ENCODE assay signal across 12 mouse cellular contexts in the genomic region with DNA sequence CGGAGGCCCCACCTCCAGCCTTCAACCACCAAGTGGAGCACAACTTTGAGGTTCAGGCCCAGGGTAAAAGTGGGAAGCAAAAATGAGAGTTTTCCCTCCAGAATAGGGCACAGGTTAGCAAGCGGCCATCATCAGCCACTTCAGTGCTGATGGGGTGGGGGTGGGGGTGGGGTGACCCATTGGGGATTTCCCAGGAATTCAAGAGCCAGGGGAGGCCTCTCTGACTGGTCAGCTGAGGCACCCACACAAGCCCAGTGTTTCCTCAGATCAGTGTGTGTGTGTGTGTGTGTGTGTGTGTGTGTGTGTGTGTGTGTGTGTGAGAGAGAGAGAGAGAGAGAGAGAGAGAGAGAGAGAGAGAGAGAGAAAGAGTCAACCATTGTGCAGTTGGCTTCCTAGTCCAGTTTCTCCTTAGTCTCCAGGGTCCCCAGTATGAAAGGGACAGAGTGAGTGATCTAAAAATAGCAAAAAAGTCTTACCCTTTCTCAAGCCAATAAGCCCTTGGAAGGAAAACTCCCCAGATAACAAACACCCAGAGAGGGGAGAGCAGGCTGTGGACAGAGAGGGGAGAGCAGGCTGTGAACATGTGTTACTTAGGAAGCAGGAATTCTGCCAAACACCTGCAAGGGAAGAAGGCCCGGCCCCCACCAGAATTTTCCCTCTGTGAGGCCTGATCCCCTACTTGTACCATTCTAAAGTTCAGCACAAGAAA. TPM values are rescaled to one million over a fixed set of nuclear protein-coding genes. Genes with fewer than 3 reads are reported as not detected.
DNase-seq lines count a peak whose midpoint lies in the region; ATAC-seq and TF ChIP-seq lines count a peak whose summit lies in the region.
"Had no signal": no experiment of that assay in that cellular context is flagged by ENCODE, and none has a peak within 500 bp of the region (broad histone marks: within the 10 kb centered on the region; RNA-seq: fewer than 3 reads in every experiment).

No protein-coding gene starts in this region.

- H3K36me3 ChIP-seq in kidney, postnatal 0 days (ENCODE audit: insufficient read depth, low read length): no peaks in the 10 kb centered on the region
- no peaks in the 10 kb centered on the region for H3K36me3 ChIP-seq in ES-Bruce4 (ENCODE audit: control insufficient read depth, insufficient read depth, low read length, poor library complexity, severe bottlenecking)
- H3K36me3 ChIP-seq in limb, embryonic 12.5 days: no peaks in the 10 kb centered on the region

- peak; percentile 38 for DNase-seq in kidney, postnatal 0 days (ENCODE audit: low spot score)
- no peak for DNase-seq in kidney, postnatal 10 days
- DNase-seq in ovary, postnatal 10 days (ENCODE audit: low spot score): no peak
- DNase-seq in right cerebral cortex, postnatal 25 days: no peak
- DNase-seq: kidney, adult 18-20 months; thymus, adult 18-20 months had no signal

- no peak for TF ChIP-seq EP300 in ES-Bruce4 (IDR thresholded peaks at IDR 0.05; ENCODE audit: insufficient read depth, low read depth, low read length)

- no peaks in the 10 kb centered on the region for H3K9me3 ChIP-seq in kidney, postnatal 0 days (replicated peaks; ENCODE audit: low read length)
- no peaks in the 10 kb centered on the region for H3K9me3 ChIP-seq in ES-Bruce4 (replicated peaks; ENCODE audit: control insufficient read depth, insufficient read depth, low read length, poor library complexity, severe bottlenecking)
- no peaks in the 10 kb centered on the region for H3K9me3 ChIP-seq in limb, embryonic 12.5 days

- WGBS in kidney, postnatal 0 days: 67% methylated on average over 3 of the region's 3 CpGs
- 47% methylated on average over 3 of the region's 3 CpGs for WGBS in limb, embryonic 12.5 days

- H3K27me3 ChIP-seq in kidney, postnatal 0 days (ENCODE audit: insufficient read depth, low read length): no peaks in the 10 kb centered on the region
- H3K27me3 ChIP-seq in ES-Bruce4 (ENCODE audit: control insufficient read depth, insufficient read depth, low read length, poor library complexity, severe bottlenecking): peaks cover 3% of the 10 kb centered on the region; the same call in 1 of the 2 replicates
- peaks cover 60% of the 10 kb centered on the region for H3K27me3 ChIP-seq in limb, embryonic 12.5 days

- H3K4me2 ChIP-seq in kidney, postnatal 0 days (ENCODE audit: low read length): no peak overlapping the region
- no peak overlapping the region for H3K4me2 ChIP-seq in limb, embryonic 12.5 days

- H3K27ac ChIP-seq in kidney, postnatal 0 days: peak overlapping the region; percentile 78
- peak overlapping the region; percentile 28; the same call in 1 of the 2 replicates for H3K27ac ChIP-seq in ES-Bruce4 (ENCODE audit: insufficient read depth, low read length)
- H3K27ac ChIP-seq in bone marrow macrophage, adult 2 months (ENCODE audit: insufficient read depth, low read depth, low read length): peak overlapping the region; percentile 98
- no peak overlapping the region for H3K27ac ChIP-seq in limb, embryonic 12.5 days

- no peak overlapping the region for H3K4me3 ChIP-seq in kidney, postnatal 0 days (replicated peaks; ENCODE audit: low read depth, low read length)
- no peak overlapping the region for H3K4me3 ChIP-seq in ES-Bruce4 (ENCODE audit: low read depth, low read length)
- H3K4me3 ChIP-seq in bone marrow macrophage, adult 2 months (ENCODE audit: insufficient read depth, low read length): no peak overlapping the region
- H3K4me3 ChIP-seq in limb, embryonic 12.5 days (replicated peaks): no peak overlapping the region

- TF ChIP-seq POLR2A in ES-Bruce4 (IDR thresholded peaks at IDR 0.05; ENCODE audit: insufficient read depth, low read length): no peak
- TF ChIP-seq POLR2A in bone marrow macrophage, adult 2 months (IDR thresholded peaks at IDR 0.05; ENCODE audit: borderline replicate concordance, low read depth, low read length): no peak

- no peak for TF ChIP-seq CTCF in kidney, postnatal 0 days (IDR thresholded peaks at IDR 0.05; ENCODE audit: low read depth)
- no peak for TF ChIP-seq CTCF in ES-Bruce4 (IDR thresholded peaks at IDR 0.05; ENCODE audit: low read depth, low read length)
- TF ChIP-seq CTCF in bone marrow macrophage, adult 2 months (IDR thresholded peaks at IDR 0.05; ENCODE audit: low read depth, low read length): no peak

- H3K4me1 ChIP-seq in kidney, postnatal 0 days (replicated peaks; ENCODE audit: insufficient read depth, low read length): peaks cover 9% of the 10 kb centered on the region
- peaks cover 3% of the 10 kb centered on the region for H3K4me1 ChIP-seq in ES-Bruce4 (ENCODE audit: control insufficient read depth, insufficient read depth, low read length)
- peaks cover 51% of the 10 kb centered on the region for H3K4me1 ChIP-seq in bone marrow macrophage, adult 2 months (ENCODE audit: control insufficient read depth, insufficient read depth, low read length)
- H3K4me1 ChIP-seq in limb, embryonic 12.5 days (replicated peaks): peaks cover 9% of the 10 kb centered on the region; the same call in 1 of the 2 replicates

- ATAC-seq in kidney, postnatal 0 days (replicated peaks; ENCODE audit: low FRiP score, low read depth): no peak
- no peak for ATAC-seq in limb, embryonic 12.5 days (ENCODE audit: insufficient number of reproducible peaks, insufficient read depth, low FRiP score, low TSS enrichment, low read depth)

- H3K9ac ChIP-seq in kidney, postnatal 0 days (ENCODE audit: low read depth, low read length): no peak overlapping the region
- H3K9ac ChIP-seq in ES-Bruce4 (ENCODE audit: low read depth, poor library complexity, severe bottlenecking): 0 out of 2 replicates have a peak overlapping the region, but pooled peaks have one; percentile 4
- 0 out of 2 replicates have a peak overlapping the region, but pooled peaks have one; percentile 31 for H3K9ac ChIP-seq in limb, embryonic 12.5 days (replicated peaks)

RNA-seq across cellular contexts. Expression of a gene that starts 1.8 kb away (rescaled TPM):
- 0.19 and 0.20 TPM in 2 replicates for polyA plus RNA-seq in kidney, postnatal 0 days (2015; fragmentation: Nextera tagmentation; extraction: Ambion mirVana)
- polyA plus RNA-seq in ES-Bruce4 (2011; ENCODE audit: insufficient read depth, insufficient read length, low read depth, missing spikeins): 4.3 and 4.9 TPM in 2 replicates
- polyA plus RNA-seq in bone marrow macrophage, adult 2 months (2012; ENCODE audit: insufficient read depth, insufficient read length, missing spikeins): 0.40 TPM in 1 of 2 replicates, not detected in the other
- polyA plus RNA-seq in limb, embryonic 12.5 days (2016; fragmentation: Nextera tagmentation; extraction: Ambion mirVana): 0.25 and 0.49 TPM in 2 replicates
- polyA plus RNA-seq: cortical plate, adult 2 months; forebrain, embryonic 11.5 days had no signal

RNA-seq across cellular contexts. Expression of a gene that starts 9.9 kb away (rescaled TPM):
- 106 and 124 TPM in 2 replicates for polyA plus RNA-seq in kidney, postnatal 0 days (2015; fragmentation: Nextera tagmentation; extraction: Ambion mirVana)
- polyA plus RNA-seq in ES-Bruce4 (2011; ENCODE audit: insufficient read depth, insufficient read length, low read depth, missing spikeins): 207 and 235 TPM in 2 replicates
- 358 and 369 TPM in 2 replicates for polyA plus RNA-seq in bone marrow macrophage, adult 2 months (2012; ENCODE audit: insufficient read depth, insufficient read length, missing spikeins)
- 8.1 and 11.3 TPM in 2 replicates for polyA plus RNA-seq in limb, embryonic 12.5 days (2016; fragmentation: Nextera tagmentation; extraction: Ambion mirVana)

RNA-seq across cellular contexts. Expression of a gene that starts 15.4 kb away (rescaled TPM):
- polyA plus RNA-seq in kidney, postnatal 0 days (2015; fragmentation: Nextera tagmentation; extraction: Ambion mirVana): 129 and 131 TPM in 2 replicates
- 72.6 and 74.1 TPM in 2 replicates for polyA plus RNA-seq in ES-Bruce4 (2011; ENCODE audit: insufficient read depth, insufficient read length, low read depth, missing spikeins)
- 64.5 and 65.3 TPM in 2 replicates for polyA plus RNA-seq in bone marrow macrophage, adult 2 months (2012; ENCODE audit: insufficient read depth, insufficient read length, missing spikeins)
- 64.3 and 69.1 TPM in 2 replicates for polyA plus RNA-seq in limb, embryonic 12.5 days (2016; fragmentation: Nextera tagmentation; extraction: Ambion mirVana)

RNA-seq across cellular contexts. Expression of a gene that starts 15.8 kb away (rescaled TPM):
- 182 and 208 TPM in 2 replicates for polyA plus RNA-seq in kidney, postnatal 0 days (2015; fragmentation: Nextera tagmentation; extraction: Ambion mirVana)
- 4.0 and 4.4 TPM in 2 replicates for polyA plus RNA-seq in ES-Bruce4 (2011; ENCODE audit: insufficient read depth, insufficient read length, low read depth, missing spikeins)
- polyA plus RNA-seq in bone marrow macrophage, adult 2 months (2012; ENCODE audit: insufficient read depth, insufficient read length, missing spikeins): not detected in 2 replicates
- 59.2 and 62.5 TPM in 2 replicates for polyA plus RNA-seq in limb, embryonic 12.5 days (2016; fragmentation: Nextera tagmentation; extraction: Ambion mirVana)

RNA-seq across cellular contexts. Expression of a gene that starts 31.4 kb away (rescaled TPM):
- 17.1 and 19.1 TPM in 2 replicates for polyA plus RNA-seq in kidney, postnatal 0 days (2015; fragmentation: Nextera tagmentation; extraction: Ambion mirVana)
- polyA plus RNA-seq in ES-Bruce4 (2011; ENCODE audit: insufficient read depth, insufficient read length, low read depth, missing spikeins): 2.2 and 2.4 TPM in 2 replicates
- 15.9 and 17.7 TPM in 2 replicates for polyA plus RNA-seq in bone marrow macrophage, adult 2 months (2012; ENCODE audit: insufficient read depth, insufficient read length, missing spikeins)
- 0.13 and 0.26 TPM in 2 replicates for polyA plus RNA-seq in limb, embryonic 12.5 days (2016; fragmentation: Nextera tagmentation; extraction: Ambion mirVana)
- polyA plus RNA-seq: neural tube, embryonic 11.5 days had no signal
